Mouse (Mus musculus) embryo, embryonic 9.5 days (tissue): ENCODE data around the gene Fxn.

ENCODE experiments used
- DNase-seq: peaks from one replicate; pipeline ENCODE4 v3.0.0-alpha.2; 2017; ENCODE audit errors: extremely low spot score

Fxn gene

DNA sequence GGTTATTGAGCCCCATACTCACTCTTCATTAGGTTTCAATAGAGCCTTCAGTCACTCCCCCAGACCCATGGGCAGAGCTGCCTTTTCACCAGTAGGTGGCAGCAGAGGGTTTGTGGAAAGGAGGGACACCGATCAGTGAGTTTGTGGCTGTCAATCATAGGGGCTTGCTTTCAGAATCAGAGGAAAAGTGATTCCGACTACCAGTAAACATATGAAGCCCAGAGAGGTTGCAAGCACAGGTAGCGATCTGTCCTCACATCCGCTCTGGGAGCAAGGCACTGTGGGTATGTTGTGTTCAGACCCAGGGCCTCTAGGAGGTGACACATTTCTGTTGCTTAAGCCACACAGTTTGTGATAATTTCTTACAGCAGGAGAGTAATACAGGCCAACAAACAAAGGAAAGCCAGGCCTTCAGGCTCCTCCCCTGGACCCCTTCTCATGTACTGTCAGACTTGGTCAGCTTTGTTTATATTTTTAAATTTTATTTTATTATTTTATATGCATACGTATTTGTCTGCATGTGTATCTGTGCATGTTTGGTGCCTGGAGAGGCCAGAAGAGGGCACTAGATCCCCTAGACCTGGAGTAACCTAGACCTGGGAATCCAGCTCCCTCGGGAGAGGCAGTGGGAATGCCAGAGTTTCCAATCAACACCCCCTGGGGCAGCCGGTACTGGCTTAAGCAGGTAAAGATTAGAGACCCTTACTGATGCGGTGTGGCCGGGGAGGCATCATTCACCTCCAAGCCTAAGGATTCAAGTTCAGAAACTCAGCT, 20.8 kb upstream of the Fxn start:
- peak; percentile 84 for DNase-seq

DNA sequence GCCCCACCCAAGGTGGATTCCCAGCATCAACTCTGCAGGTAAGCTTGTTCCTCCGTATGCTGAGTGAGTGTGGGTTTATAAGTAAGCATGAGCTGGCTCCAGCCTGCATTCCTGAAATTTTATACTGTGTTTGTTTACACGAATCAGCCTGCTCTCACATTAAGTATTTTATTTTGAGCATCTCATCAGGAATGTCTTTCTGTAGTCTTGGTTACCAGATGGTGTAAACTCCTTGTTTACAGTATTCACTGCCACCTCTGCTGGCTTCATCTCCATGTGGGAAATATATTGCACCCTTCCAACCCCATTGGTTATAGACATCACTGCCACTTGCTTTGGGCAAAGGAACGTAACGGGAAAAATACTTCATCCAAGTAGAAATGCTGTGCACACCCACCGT, 13.1 kb upstream of the Fxn start:
- DNase-seq = no peak

DNA sequence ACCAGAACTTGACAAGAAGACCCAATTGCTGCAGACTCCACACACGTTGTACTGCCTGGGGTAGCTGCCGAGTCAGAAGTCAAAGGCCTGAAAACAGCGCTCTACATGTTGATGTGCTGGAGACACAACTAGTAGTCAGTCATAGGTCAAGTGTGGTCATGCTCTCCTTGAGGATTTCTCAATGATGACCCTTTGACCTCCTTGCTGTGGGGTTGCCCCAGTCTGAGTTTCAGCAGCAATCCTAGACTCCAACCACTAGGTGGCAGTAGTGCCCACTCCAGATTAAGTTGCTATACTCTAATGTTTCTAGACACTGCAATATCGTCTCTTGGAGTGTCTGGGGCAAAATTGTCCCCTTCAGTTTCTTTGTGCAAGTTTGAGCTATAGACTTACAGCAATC, 3.8 kb upstream of the Fxn start:
- DNase-seq = peak; percentile 59

DNA sequence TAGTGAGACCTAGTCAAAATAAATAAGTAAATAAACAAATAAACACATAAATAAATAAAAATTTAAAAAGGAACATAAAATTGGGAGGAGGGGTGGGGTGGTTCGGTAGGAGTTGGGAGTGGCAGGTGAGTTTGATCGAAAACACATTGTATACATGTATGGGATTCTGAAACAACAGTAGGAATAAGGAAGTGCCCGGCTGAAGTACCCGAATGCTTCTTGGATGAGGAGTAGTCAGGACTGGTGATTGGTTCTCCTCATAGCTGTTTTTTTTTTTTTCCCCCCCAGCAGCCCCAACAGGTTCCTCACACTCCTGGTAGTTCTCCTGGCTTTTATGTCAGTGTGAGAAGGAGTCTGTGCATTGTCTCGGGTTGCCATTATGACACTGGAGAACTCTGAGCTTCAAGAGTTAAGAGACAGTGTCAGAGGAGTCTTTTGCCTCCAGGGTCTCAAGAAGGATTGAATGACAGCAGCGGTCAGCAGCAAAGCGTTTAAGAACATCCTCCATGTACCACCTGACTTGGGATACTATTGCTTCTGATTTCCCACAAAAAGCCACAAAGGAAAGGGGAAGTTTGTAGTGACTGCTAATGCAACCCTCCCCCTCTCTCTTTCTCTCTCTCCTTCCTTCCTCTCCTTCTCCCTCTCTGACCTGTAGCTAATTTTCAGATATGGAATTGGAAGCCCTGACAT, 1.0 kb upstream of the Fxn start:
- no peak for DNase-seq

DNA sequence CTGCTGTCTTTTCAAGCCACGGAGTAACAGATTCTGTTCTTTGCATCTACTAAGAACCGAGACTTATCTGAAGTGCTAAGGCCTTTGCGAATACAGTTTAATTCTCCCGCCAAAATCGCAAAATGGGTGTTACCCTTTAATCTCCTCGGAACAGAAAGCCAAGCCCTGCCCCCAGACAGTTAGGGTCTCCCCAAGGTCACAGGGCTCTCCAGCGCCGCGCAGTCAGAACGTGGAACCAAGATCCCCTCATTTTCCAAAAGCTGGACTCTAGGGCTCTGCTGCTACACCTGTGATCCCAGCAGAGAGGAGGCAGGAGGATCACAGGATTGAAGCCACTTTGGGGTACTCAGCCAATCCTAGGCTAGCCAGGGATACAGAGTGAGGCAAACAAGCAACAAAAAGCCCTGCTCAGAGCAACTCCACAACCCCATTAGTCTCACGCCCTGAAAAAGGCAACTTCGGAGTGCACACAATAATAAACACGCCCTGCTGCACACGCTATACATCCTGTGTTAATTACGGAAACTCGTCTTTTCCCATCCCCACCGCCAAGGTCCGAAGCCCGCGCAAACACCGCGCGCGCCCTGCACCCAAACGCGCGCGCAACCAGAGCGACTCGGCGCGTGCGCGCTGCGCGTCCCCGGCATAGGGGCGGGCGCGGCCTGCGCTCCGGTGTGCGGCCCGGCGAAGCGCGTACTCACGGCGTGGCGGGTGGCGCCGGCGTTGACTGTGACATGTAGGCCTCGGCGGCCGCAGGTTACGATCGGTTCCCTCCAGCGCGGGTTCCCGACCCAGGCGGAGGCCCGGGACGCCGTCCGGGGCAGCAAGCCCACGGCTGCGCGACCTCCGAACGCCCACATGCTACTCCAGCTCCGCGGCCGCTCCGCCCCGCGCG, 452 bp downstream of the Fxn start:
- DNase-seq = peak; percentile 85

DNA sequence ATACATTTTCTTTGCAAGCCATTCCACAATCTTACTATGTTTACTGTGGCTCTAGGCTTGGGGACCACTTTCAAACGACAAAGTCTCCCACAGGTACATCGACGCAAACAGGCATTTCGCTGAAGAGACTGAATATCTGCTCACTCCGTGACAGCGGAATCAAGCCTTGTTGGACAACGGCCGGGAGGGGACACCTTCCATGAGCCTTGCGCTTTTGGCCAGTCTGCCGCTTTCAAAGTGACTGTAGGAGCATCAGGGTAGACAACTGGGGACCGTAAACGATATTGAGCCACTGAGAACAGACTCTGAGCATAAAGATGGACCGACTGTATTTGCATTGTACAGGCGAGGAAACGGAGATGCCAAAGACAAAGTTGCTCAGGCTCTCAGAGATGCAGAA, 1.5 kb downstream of the Fxn start:
- DNase-seq = no peak

DNA sequence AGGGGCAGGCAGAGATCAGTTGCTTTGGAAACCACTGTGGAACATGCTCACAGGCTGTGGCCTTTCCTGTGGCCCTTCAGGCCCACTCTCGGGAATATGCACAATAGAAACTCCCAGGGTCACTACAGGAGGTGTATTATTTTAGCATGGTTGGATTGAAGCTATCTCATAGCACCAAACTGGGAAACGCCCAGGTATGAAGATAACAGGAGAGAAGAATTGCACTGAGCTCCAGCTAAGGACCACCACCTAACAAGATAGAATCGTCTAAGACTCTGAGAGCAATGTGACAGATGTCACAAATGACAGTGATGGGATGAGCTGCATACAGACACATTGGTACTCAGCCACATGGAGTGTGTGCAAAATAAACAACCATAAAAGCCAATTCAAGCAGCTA, 6.1 kb downstream of the Fxn start:
- DNase-seq = no peak

DNA sequence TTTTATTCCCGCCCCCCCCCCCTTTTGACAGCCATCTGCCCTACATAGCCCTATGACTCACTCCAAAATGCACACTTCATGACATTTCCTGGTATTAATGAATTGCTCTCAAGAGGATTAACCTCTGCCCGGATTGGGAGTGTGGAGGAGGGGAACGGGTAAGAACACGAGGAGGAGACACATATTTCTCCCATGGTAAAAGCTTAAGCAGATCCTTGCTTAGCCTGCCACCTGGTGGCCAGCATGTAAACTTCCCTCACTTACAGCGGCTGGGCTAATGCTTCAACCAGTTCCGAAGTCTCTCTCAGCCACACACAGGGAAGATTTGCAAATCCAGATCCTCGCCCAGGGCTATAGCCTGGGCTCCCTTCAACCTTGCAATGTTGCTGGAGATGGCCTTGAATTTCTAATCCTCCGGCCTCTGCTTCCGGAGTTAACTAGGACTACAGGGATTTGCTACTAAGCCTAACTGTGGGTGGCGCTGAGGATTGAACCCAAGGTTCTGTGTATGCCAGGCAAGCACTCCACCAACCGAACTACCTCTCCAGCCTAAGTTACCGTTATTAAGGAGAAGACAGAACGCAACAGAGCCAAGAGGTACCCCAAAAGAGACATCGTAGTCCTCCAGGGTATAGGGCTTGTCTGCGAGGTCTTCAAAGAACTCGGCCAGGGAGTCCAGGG, 8.5 kb downstream of the Fxn start:
- peak; percentile 84 for DNase-seq

DNA sequence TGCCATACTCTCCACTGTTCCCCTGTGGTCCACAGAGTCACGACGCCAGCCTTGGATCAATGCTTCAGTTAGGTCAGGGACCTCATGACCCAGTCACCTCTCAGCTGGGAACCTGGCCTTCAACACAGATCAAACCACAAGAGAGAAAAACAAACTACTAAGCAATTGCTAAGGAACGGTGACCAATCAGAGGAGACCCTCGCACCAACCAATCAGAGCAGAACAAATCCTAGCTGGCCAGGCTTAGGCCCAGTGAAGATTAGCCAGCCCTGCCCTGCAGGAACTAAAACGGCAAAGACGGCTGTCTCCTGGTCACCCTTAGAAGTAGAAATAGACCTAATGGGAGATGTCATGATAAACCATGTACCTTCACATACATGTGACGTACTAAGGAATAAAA, 9.1 kb downstream of the Fxn start:
- DNase-seq = peak; percentile 39

DNA sequence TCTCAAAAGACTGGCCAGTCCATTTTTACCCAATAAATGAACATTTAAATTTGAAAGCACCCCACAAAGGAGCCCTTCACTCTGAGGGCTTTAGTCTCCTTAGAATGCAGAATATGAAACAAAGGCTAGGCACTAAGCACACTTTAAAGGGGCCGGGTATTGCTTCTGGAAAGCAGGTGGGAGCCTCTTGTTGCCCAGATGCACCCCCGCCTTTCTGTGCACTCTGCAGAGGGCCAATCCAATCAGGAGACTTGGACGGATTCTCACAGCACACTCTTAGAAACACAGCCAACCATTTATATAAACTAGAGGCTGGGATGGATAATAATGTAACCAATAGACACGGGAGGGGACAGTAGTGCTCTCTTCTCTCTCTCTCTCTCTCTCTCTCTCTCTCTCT, 11.9 kb downstream of the Fxn start:
- DNase-seq = no peak

DNA sequence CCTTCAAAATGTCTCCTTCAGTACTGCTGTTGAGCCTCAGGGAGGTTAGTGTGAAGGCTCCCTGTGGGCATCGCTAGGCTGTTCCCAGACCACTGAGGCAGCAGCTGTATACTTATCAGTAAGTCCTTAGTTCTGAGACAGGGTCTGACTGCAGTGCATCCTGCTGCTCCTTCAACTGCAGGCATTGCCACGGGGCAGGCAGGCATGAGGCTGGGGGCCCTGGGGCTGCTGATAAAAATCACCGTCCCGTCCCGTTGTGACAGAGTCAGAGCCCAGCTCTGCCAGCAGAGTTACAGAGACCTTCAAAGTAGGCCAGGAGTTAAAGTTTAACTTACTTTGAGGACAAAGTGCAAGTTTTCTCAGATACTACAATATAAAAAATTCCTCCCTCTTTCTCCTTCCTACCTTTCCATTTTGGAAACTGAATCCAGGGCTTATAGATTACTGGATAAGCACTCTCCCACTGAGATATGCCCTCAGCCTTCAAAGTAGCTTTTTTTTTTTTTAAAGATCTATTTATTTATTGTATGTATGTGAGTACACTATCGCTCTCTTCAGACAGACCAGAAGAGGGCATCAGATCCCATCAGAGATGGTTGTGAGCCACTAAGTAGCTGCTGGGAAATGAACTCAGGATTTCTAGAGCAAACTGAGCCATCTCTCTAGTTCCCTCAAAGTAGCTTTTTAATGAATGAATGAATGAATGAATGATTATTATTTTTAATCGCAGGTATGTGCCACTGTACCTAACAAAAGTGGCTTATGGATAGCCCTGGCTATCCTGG, 14.2 kb downstream of the Fxn start:
- no peak for DNase-seq

DNA sequence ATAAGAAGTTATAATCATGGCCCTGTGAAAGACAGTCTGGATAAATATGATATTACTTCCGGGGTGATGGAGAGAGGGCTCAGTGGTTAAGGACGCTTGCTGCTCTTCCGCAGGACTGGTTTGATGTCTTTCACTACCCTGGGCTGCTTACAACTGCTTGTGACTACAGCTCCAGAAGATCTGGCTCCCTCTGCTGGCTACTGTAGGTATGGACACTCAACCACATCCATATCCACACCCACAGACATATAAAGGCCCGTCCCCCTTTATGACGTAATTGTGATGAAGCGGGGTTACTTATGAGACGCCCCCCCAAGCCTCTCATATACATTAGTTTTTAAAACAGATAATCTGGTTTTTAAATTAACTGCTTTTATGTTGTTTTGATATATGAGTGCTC, 15.4 kb downstream of the Fxn start:
- peak; percentile 78 for DNase-seq

DNA sequence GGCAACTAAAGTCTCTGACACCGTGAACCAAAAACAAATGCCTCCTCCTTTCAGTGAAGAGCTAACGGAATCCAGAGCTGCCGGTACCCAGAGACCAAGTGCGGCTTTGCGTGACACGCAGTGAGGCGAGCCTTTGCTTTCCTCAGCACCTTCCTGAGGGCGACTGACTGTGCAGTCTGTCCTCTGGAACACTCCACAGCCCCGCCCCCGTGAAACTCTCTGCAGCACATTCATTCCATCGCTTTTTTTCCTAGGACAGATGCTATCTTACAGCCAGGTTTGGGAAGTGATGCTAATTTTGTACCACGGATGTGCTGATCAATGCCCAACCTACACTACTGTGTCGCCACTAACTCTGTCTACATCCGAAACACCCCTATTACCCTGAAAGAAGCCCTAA, 17.7 kb downstream of the Fxn start:
- DNase-seq = no peak

DNA sequence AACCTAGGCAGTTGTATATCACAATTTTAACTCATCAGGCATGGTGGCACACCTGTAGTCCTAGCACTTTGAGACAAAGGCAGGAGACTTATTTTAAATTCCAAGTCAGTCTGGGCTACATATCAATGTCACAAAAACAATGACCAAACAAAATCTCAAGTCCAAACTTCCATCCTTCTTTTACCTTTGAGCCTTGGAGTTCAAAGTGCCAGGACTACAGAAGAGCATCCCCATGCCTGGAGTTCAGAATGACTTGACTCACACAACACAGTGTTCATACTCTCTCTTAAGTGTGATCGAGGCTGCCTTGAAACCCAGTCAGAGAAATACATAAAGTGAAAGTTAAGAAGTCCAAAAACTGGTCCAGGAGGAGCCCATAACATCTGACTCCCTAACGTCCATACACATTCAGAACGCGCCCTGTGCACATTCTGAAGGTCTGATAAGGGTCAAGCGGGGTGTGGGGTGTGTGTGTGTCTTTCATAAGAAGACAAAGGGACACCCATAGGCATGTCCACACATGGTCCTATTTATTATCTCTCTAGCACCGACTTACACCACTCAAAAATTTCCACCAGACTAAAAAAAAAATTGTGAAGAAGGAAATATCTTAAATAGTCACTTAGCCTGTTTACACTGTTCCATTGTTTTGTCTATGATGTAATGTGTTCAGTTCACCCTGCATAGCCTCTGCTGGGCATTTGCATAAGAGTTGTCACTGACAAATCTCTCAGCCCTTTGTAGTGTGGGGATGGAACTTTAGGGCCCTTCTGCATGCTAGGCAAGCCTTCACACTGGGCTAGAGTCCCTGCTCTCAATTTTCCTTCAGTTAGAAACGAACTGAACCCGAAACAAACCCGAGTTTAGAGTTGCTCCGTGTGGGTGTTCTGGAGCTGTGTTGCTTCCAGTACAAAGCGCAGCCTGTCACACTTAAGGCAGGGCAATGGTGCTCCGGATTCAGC, 20.7 kb downstream of the Fxn start:
- no peak for DNase-seq

DNA sequence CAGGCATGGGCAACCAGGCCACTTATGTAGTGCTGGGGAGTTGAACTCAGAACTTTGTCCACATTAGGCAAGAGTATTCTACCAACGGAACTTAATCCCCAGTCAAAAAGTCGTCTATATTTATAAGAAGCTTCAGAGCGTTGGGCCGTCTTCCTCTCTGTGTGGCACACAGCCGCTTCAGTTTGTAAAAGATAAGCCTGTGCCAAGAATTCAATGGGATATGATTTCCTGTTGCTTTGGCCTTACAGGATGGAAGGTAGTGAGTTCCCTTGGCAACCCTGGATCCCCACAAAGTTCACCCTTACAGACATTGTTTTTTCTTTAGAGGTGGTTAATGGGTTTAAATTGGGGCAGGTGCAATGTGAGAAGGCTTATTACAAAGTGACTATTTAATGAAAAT, 22.0 kb downstream of the Fxn start:
- DNase-seq = no peak

DNA sequence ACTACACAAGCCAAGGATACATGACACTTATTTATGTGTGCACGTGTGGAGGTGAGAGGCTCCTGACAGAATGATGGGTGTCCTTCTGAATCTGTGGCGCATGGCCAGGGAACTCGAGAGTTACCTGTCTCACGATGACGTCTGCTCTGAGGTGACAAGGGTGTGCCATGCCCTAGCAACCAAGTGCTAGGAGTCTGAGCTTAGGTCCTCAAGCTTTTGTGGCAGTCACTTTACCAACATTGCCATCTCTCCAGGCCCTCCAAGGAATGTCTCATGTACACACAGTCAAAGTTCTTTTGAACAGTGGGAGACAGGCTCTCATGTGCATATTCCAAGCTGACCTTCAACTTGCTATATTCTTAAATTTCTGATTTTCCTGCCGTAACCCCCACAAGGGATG, 22.4 kb downstream of the Fxn start:
- DNase-seq = no peak

DNA sequence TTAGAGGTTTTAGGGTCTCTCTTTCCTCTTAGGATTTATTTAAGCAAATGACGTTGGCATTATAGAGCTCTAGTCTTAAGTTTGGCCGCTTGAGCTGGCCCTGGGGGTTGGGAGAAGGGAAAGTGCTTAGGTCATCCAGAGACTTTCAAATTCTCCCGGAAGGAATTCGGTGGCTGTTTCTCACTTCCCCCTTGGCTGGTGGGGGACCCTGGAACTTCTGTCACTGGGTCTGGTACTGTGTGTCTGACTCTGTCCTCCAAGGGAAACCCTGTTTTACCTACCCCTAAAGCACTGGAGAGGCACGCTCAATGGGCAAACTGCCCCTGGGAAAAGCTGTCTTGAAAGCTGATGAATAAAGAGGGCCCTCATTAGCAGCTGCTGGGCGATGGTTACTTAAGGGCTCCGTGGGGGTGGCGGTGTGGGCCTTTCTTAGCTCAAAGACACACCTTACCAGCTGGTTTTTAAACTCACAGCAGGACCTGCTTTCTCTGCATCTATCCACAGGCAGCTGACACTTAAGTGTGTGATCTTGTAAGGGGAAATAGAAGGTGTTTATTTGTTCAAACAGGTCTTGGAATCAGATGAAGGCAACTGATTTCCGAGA, 26.6 kb downstream of the Fxn start:
- DNase-seq = no peak

DNA sequence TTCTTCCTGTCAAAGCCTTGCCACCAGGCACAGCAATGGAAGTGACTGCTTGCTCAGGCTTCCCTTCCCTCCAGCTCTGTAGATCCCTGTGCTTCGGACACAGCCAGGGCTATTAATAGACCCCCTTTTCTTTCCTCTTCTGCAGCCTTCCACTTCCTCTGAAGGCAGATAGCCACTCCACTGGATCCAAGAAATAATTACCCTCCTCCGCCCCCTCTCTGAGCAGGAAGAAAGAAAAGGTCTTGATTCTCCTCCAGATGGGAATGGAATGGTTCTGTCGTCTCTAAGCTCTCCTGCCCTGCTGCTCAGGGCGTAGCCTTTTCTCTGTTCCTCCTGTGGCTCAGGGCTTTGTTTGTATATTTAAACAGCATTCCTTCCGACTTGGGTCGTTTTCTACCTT, 28.5 kb downstream of the Fxn start:
- no peak for DNase-seq

DNA sequence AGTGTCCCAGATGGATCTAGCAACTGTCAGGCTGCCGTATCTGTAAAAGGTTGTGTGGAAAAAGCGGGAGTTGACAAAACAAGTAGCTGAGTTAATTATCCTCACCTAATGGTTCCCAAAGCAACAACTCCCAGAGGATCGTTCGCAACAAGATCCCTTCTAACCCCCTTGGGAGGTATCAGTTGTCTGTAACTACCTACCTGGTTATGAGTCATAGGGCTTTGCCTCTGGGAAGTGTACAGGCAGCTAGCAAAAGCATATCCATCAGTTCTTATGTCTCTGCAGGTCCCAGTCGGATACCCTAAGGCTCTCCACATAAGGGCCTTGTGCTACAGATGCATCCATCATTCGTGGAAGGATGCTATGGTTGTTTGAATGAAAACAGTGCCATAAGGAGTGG, 37.1 kb downstream of the Fxn start:
- DNase-seq = no peak
